In the genomic region with DNA sequence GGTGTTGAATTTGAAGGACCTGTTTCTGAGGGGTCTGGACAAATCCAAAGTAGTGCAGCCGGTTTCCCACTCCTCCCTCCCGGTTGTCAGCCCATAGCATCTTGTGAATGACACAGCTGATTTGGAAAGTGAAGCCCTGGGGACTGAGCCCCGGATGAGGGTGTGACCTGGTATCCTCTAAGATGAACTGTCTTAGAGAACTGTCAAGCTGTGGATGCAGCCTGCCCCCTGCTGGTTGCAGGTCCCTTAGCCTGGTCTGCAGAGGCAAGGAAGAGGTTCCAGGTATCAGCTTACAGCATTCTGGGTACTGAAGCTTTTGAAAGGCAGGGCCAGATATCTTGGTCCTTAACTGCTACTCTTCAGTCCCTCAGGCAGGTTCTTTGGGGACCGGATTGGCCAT, we compare ENCODE assay signal across 8 mouse cellular contexts. TPM values are rescaled to one million over a fixed set of nuclear protein-coding genes. Genes with fewer than 3 reads are reported as not detected.
DNase-seq lines count a peak whose midpoint lies in the region; ATAC-seq and TF ChIP-seq lines count a peak whose summit lies in the region.

No protein-coding gene starts in this region.

- H3K27ac ChIP-seq in hindbrain, embryonic 10.5 days: no peak overlapping the region
- no peak overlapping the region for H3K27ac ChIP-seq in hindbrain, embryonic 13.5 days
- no peak overlapping the region for H3K27ac ChIP-seq in embryonic facial prominence, embryonic 12.5 days
- H3K27ac ChIP-seq in limb, embryonic 10.5 days: no peak overlapping the region
- H3K27ac ChIP-seq in stomach, postnatal 0 days (replicated peaks): no peak overlapping the region

- H3K36me3 ChIP-seq in hindbrain, embryonic 10.5 days: peaks cover 46% of the 10 kb centered on the region
- H3K36me3 ChIP-seq in hindbrain, embryonic 13.5 days: peaks cover 53% of the 10 kb centered on the region
- peaks cover 37% of the 10 kb centered on the region for H3K36me3 ChIP-seq in embryonic facial prominence, embryonic 12.5 days
- peaks cover 45% of the 10 kb centered on the region for H3K36me3 ChIP-seq in limb, embryonic 10.5 days
- peaks cover 5% of the 10 kb centered on the region; the same call in 1 of the 2 replicates for H3K36me3 ChIP-seq in stomach, postnatal 0 days (ENCODE audit: control insufficient read depth, insufficient read depth, low read length)

- TF ChIP-seq EP300 in stomach, postnatal 0 days (optimal IDR thresholded peaks at IDR 0.05): no peak

- 38% methylated on average over 4 of the region's 4 CpGs for WGBS in hindbrain, embryonic 10.5 days
- 30% methylated on average over 4 of the region's 4 CpGs for WGBS in hindbrain, embryonic 13.5 days
- WGBS in embryonic facial prominence, embryonic 12.5 days: 24% methylated on average over 4 of the region's 4 CpGs
- WGBS in limb, embryonic 10.5 days: 28% methylated on average over 4 of the region's 4 CpGs
- 24% methylated on average over 4 of the region's 4 CpGs for WGBS in stomach, postnatal 0 days

- DNase-seq in hindbrain, embryonic 10.5 days (ENCODE audit: low spot score): peak; percentile 69
- DNase-seq in adrenal gland, postnatal 14 days: peak; percentile 92
- DNase-seq in heart, postnatal 4 days: peak; percentile 86
- peak; percentile 73 for DNase-seq in limb, embryonic 10.5 days (ENCODE audit: low spot score)
- peak; percentile 85 for DNase-seq in naive thymus-derived CD4-positive, alpha-beta T cell, adult 2 months (ENCODE audit: low read depth)
- DNase-seq in stomach, postnatal 0 days (ENCODE audit: low spot score): peak; percentile 80

- H3K4me3 ChIP-seq in hindbrain, embryonic 10.5 days: no peak overlapping the region
- no peak overlapping the region for H3K4me3 ChIP-seq in hindbrain, embryonic 13.5 days
- H3K4me3 ChIP-seq in embryonic facial prominence, embryonic 12.5 days: no peak overlapping the region
- H3K4me3 ChIP-seq in limb, embryonic 10.5 days: no peak overlapping the region
- no peak overlapping the region for H3K4me3 ChIP-seq in stomach, postnatal 0 days (ENCODE audit: low read depth, low read length)

- peak; percentile 94 for TF ChIP-seq CTCF in stomach, postnatal 0 days (IDR thresholded peaks at IDR 0.05; ENCODE audit: low read depth)

- H3K9me3 ChIP-seq in hindbrain, embryonic 10.5 days: no peaks in the 10 kb centered on the region
- H3K9me3 ChIP-seq in hindbrain, embryonic 13.5 days: no peaks in the 10 kb centered on the region
- H3K9me3 ChIP-seq in embryonic facial prominence, embryonic 12.5 days: no peaks in the 10 kb centered on the region
- H3K9me3 ChIP-seq in limb, embryonic 10.5 days (replicated peaks): no peaks in the 10 kb centered on the region
- no peaks in the 10 kb centered on the region for H3K9me3 ChIP-seq in stomach, postnatal 0 days (ENCODE audit: control insufficient read depth, low read length)

- H3K27me3 ChIP-seq in hindbrain, embryonic 10.5 days (ENCODE audit: insufficient read depth, poor library complexity, severe bottlenecking): no peaks in the 10 kb centered on the region
- no peaks in the 10 kb centered on the region; the same call in 1 of the 2 replicates for H3K27me3 ChIP-seq in hindbrain, embryonic 13.5 days
- H3K27me3 ChIP-seq in embryonic facial prominence, embryonic 12.5 days: no peaks in the 10 kb centered on the region
- no peaks in the 10 kb centered on the region for H3K27me3 ChIP-seq in limb, embryonic 10.5 days (ENCODE audit: low read depth, poor library complexity, severe bottlenecking)
- no peaks in the 10 kb centered on the region for H3K27me3 ChIP-seq in stomach, postnatal 0 days (ENCODE audit: control insufficient read depth, insufficient read depth, low read length)

- H3K4me2 ChIP-seq in hindbrain, embryonic 13.5 days: no peak overlapping the region
- no peak overlapping the region for H3K4me2 ChIP-seq in embryonic facial prominence, embryonic 12.5 days (replicated peaks)
- H3K4me2 ChIP-seq in stomach, postnatal 0 days (replicated peaks; ENCODE audit: low read depth): no peak overlapping the region

- H3K9ac ChIP-seq in hindbrain, embryonic 13.5 days: no peak overlapping the region
- no peak overlapping the region for H3K9ac ChIP-seq in embryonic facial prominence, embryonic 12.5 days
- no peak overlapping the region for H3K9ac ChIP-seq in stomach, postnatal 0 days (ENCODE audit: low read length)

- ATAC-seq in hindbrain, embryonic 13.5 days (ENCODE audit: low FRiP score): no peak
- 0 out of 2 replicates have a peak, but pooled peaks have one; percentile 47 for ATAC-seq in embryonic facial prominence, embryonic 12.5 days (ENCODE audit: insufficient number of reproducible peaks, insufficient read depth, low FRiP score, low TSS enrichment)
- peak; percentile 57 for ATAC-seq in stomach, postnatal 0 days (ENCODE audit: low FRiP score, low TSS enrichment)

- 0 out of 2 replicates have a peak, but pooled peaks cover 2% of the 10 kb centered on the region for H3K4me1 ChIP-seq in hindbrain, embryonic 10.5 days (replicated peaks)
- peaks cover 3% of the 10 kb centered on the region; the same call in 1 of the 2 replicates for H3K4me1 ChIP-seq in hindbrain, embryonic 13.5 days (replicated peaks)
- no peaks in the 10 kb centered on the region for H3K4me1 ChIP-seq in embryonic facial prominence, embryonic 12.5 days
- H3K4me1 ChIP-seq in limb, embryonic 10.5 days: no peaks in the 10 kb centered on the region
- H3K4me1 ChIP-seq in stomach, postnatal 0 days (replicated peaks; ENCODE audit: control insufficient read depth, insufficient read depth): no peaks in the 10 kb centered on the region

RNA-seq across cellular contexts. Expression of gene Celf6, which starts 12.1 kb away (rescaled TPM):
- 3.6 and 9.4 TPM in 2 replicates for polyA plus RNA-seq in hindbrain, embryonic 10.5 days (2016; fragmentation: Nextera tagmentation; extraction: Ambion mirVana)
- 35.4 and 39.3 TPM in 2 replicates for polyA plus RNA-seq in hindbrain, embryonic 13.5 days (2015; fragmentation: Nextera tagmentation; extraction: Ambion mirVana)
- total RNA-seq in adrenal gland, postnatal 14 days (2021): 4.3 and 6.9 TPM in 2 replicates
- 1.0 and 1.8 TPM in 2 replicates for polyA plus RNA-seq in embryonic facial prominence, embryonic 12.5 days (2016; fragmentation: Nextera tagmentation; extraction: Ambion mirVana)
- total RNA-seq in heart, postnatal 4 days (2021): under 1 TPM; 0.09 to 0.12 TPM
- 0.15 TPM in 1 of 2 replicates, not detected in the other for polyA plus RNA-seq in limb, embryonic 10.5 days (2016; fragmentation: Nextera tagmentation; extraction: Ambion mirVana)
- 4.5 and 4.8 TPM in 2 replicates for polyA plus RNA-seq in stomach, postnatal 0 days (2015; fragmentation: Nextera tagmentation; extraction: Ambion mirVana)

RNA-seq across cellular contexts. Expression of gene Tmem202, which starts 26.0 kb away (rescaled TPM):
- polyA plus RNA-seq in hindbrain, embryonic 10.5 days (2016; fragmentation: Nextera tagmentation; extraction: Ambion mirVana): not detected in 2 replicates
- polyA plus RNA-seq in hindbrain, embryonic 13.5 days (2015; fragmentation: Nextera tagmentation; extraction: Ambion mirVana): 0.71 and 0.96 TPM in 2 replicates
- total RNA-seq in adrenal gland, postnatal 14 days (2021): 0.82 and 1.7 TPM in 2 replicates
- 0.20 TPM in 1 of 2 replicates, not detected in the other for polyA plus RNA-seq in embryonic facial prominence, embryonic 12.5 days (2016; fragmentation: Nextera tagmentation; extraction: Ambion mirVana)
- under 1 TPM; 0.23 to 0.71 TPM for total RNA-seq in heart, postnatal 4 days (2021)
- polyA plus RNA-seq in limb, embryonic 10.5 days (2016; fragmentation: Nextera tagmentation; extraction: Ambion mirVana): not detected in 2 replicates
- 0.25 and 0.59 TPM in 2 replicates for polyA plus RNA-seq in stomach, postnatal 0 days (2015; fragmentation: Nextera tagmentation; extraction: Ambion mirVana)

RNA-seq across cellular contexts. Expression of gene Hexa, which starts 26.3 kb away (rescaled TPM):
- polyA plus RNA-seq in hindbrain, embryonic 10.5 days (2016; fragmentation: Nextera tagmentation; extraction: Ambion mirVana): 46.1 and 49.4 TPM in 2 replicates
- polyA plus RNA-seq in hindbrain, embryonic 13.5 days (2015; fragmentation: Nextera tagmentation; extraction: Ambion mirVana): 59.1 and 60.8 TPM in 2 replicates
- 81.3 and 83.2 TPM in 2 replicates for total RNA-seq in adrenal gland, postnatal 14 days (2021)
- 60.3 and 64.1 TPM in 2 replicates for polyA plus RNA-seq in embryonic facial prominence, embryonic 12.5 days (2016; fragmentation: Nextera tagmentation; extraction: Ambion mirVana)
- 10 to 100 TPM; 33.4 to 33.7 TPM for total RNA-seq in heart, postnatal 4 days (2021)
- 38.9 and 46.1 TPM in 2 replicates for polyA plus RNA-seq in limb, embryonic 10.5 days (2016; fragmentation: Nextera tagmentation; extraction: Ambion mirVana)
- 39.2 and 42.3 TPM in 2 replicates for polyA plus RNA-seq in stomach, postnatal 0 days (2015; fragmentation: Nextera tagmentation; extraction: Ambion mirVana)

RNA-seq across cellular contexts. Expression of gene Parp6, which starts 51.5 kb away (rescaled TPM):
- polyA plus RNA-seq in hindbrain, embryonic 10.5 days (2016; fragmentation: Nextera tagmentation; extraction: Ambion mirVana): 59.1 and 101 TPM in 2 replicates
- 185 and 191 TPM in 2 replicates for polyA plus RNA-seq in hindbrain, embryonic 13.5 days (2015; fragmentation: Nextera tagmentation; extraction: Ambion mirVana)
- 30.2 and 37.3 TPM in 2 replicates for total RNA-seq in adrenal gland, postnatal 14 days (2021)
- polyA plus RNA-seq in embryonic facial prominence, embryonic 12.5 days (2016; fragmentation: Nextera tagmentation; extraction: Ambion mirVana): 46.0 and 46.3 TPM in 2 replicates
- 10 to 100 TPM; 16.7 to 17.3 TPM for total RNA-seq in heart, postnatal 4 days (2021)
- 30.4 and 33.3 TPM in 2 replicates for polyA plus RNA-seq in limb, embryonic 10.5 days (2016; fragmentation: Nextera tagmentation; extraction: Ambion mirVana)
- 13.3 and 14.9 TPM in 2 replicates for polyA plus RNA-seq in stomach, postnatal 0 days (2015; fragmentation: Nextera tagmentation; extraction: Ambion mirVana)
